Mouse (Mus musculus): ENCODE results near the gene Pam. TPM values are rescaled to one million over a fixed set of nuclear protein-coding genes. Genes with fewer than 3 reads are reported as not detected.

Gene Pam
- total RNA-seq, 2 experiments from 2014 or later: 6.8 to 15.4 TPM

DNA sequence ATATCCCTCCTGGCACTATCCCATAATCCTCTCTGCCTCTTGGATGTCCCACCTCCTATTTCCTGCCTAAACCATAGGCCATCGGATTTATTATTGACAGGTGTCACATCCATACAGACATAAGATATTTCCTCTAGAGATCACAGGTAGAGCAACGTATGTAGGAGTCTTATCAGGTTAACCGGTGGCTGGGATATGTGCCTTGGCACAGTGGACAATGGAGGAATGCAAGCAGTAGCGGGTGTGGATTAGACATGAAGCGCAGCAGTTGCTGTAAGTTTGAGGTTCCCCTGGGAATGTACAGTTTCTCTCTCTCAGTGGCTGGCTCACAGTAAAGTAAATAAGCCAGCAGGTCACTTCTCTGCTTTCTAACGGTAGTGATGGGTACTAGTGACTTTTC, 173.1 kb downstream of the Pam start:
- ATAC-seq (ENCODE audit: poor library complexity, severe bottlenecking): no peak

DNA sequence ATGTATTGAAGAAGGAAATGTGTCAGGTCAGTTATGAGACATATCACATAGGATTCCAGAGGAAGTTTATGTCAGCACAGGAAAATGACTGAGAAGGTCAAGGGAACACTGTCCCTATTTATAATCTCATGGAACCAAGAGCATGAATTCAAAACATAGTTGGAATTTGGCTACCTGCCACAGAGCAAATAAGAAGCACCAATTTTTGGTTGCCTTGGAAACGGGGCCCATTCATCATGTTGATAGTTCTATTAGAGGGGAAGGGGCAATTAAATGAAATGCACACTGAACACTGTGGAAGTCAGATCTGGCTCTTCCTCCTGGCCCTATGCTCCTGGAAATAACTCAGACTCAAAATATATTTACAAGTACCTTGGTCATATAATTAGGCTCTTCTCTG, 173.6 kb downstream of the Pam start:
- ATAC-seq (ENCODE audit: poor library complexity, severe bottlenecking): no peak

DNA sequence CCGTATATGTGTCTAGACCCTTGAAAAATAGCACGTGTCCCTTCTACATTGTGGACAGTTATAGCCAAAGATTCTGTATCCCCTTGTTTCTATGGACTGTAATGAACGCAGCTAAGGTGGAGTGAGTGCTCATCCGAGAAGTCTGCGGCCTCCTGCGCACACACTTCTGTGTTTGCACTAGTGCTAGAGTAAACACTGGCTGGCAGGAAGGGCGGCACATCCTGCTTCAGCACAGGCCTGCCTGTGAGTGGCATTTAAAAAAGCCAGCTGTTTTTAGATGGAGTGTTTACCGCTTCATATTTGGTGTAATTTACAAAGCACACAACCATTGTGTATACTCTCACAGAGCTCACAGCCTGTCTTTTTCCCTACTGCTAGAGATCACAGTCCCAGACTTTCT, 177.0 kb downstream of the Pam start:
- no peak for ATAC-seq (ENCODE audit: poor library complexity, severe bottlenecking)

- ATAC-seq (ENCODE audit: poor library complexity, severe bottlenecking): no peak
Measured at GRCm38 (mm10) chr1:97916971-97917234, 178.5 kb downstream of the Pam start.

DNA sequence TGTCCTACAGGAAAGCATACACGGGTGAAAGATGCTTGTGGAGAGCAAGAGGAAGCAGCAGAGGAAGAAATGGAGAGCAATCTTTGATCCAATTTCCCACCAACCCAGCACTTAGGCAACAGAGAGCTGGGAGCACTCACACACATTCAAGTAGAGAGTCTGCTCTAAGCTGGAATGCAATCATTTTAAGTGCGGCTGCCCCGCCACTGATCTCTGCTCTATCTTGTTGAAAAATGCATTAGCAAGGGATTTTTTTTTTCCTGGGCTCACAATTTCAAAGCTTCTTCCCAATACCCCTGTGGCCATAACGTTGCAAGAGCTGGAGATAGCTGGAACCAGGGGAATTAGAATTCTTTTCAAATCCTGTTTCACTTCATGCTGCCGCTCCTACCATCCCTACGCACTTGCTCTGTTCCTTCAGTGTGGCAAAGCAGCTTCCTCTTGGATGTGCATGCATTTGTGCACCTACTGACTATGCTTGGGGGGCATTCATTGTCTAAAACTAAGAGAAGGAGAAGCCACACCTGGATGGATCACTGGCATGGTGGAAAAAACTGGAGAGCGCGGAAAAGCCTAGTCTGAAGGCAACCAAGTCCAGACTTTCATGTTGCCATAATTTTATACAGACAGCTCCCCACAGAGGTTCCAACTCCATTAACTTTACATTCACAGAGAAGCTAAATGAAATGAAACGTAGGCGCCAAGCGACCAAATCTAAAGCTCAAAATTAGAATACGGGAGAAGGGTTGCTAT, 179.1 kb downstream of the Pam start:
- no peak for ATAC-seq (ENCODE audit: poor library complexity, severe bottlenecking)

DNA sequence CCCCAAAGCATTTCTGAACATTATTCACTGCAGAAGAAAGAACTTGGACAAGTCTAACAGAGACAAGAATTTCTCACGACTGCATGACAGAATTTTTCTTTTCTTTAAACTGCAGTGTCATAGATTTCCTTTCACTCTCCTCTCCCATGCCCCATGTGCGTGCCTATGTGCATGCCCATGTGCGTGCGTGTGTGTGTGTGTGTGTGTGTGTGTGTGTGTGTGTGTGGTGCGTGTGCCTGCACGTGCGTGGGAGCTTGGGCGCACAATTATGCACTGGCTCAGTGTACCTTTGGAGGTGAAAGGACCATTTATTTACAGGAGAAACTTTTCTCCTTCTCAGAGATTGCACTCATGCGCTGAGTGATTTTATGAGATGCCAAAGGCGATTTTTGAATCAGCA, 179.7 kb downstream of the Pam start:
- ATAC-seq (ENCODE audit: poor library complexity, severe bottlenecking): no peak

GRCm38 (mm10) chr1:97910874-97911273, 184.6 kb downstream of the Pam start:
- ATAC-seq (ENCODE audit: poor library complexity, severe bottlenecking): no peak

- no peak for ATAC-seq (ENCODE audit: poor library complexity, severe bottlenecking)
Measured at GRCm38 (mm10) chr1:97909561-97909960, 185.9 kb downstream of the Pam start.

DNA sequence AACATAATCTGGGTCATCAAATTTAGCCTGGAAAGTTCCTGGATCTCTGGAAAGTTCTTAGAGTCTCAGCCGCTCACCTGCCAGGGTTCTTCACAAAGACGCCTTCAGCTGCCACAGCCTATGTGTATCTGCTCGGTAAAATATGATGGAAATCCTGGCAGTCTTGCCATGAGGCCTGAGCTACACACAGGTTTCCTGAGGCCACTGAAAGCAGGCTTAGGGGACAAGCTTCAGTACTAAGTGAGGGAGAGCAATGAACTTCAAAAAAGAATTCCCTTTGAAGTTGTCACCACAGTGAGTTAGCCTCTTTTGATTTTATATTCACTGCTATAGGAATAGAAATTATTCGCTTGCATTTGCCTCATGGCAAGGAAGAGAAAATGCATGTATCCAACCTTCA, 186.7 kb downstream of the Pam start:
- no peak for ATAC-seq (ENCODE audit: poor library complexity, severe bottlenecking)

- no peak for ATAC-seq (ENCODE audit: poor library complexity, severe bottlenecking)
Measured at GRCm38 (mm10) chr1:97903912-97904460, 191.5 kb downstream of the Pam start.

DNA sequence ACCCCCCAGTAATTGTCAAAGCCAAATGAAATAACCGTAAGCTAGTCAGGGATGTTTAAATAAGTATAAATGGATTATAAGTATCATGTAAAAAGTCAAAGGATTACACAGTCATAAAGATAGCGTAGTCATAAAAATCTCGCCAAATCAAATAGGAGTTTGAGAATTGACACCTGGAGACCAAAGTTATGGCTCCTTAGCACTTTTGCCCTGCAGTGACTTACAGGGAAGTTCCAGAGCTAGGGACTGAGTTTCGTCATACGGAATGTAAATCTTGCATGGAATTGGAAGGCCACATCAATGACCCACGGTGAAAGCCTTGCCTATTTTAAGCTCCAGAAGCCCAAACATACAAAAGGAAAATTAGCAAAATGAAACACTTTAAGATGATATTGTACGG, 192.6 kb downstream of the Pam start:
- no peak for ATAC-seq (ENCODE audit: poor library complexity, severe bottlenecking)

- ATAC-seq (ENCODE audit: poor library complexity, severe bottlenecking): no peak
Measured at GRCm38 (mm10) chr1:97900559-97901153, 194.8 kb downstream of the Pam start.

- ATAC-seq (ENCODE audit: poor library complexity, severe bottlenecking): no peak
Measured at GRCm38 (mm10) chr1:97887511-97887910, 207.9 kb downstream of the Pam start.

- no peak for ATAC-seq (ENCODE audit: poor library complexity, severe bottlenecking)
Measured at GRCm38 (mm10) chr1:97883498-97883897, 211.9 kb downstream of the Pam start.

DNA sequence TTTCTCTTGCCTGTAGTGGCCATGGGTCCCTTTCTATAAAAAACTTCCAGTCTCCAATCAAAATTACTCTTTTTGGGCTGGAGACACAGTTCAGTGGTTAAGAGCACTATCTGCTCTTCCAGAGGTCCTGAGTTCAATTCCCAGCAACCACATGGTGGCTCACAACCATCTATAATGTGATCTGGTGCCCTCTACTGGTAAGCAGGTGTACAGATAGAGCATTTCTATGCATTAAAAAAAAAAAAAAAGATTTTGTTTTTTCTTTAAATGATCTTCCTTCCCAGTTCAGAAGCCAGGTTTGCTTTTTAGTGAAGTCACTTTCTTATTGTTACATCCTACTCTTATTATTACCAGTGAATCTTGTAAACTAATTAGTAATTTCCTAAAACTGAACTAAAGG, 218.4 kb downstream of the Pam start:
- ATAC-seq (ENCODE audit: poor library complexity, severe bottlenecking): no peak

- ATAC-seq (ENCODE audit: poor library complexity, severe bottlenecking): no peak
Measured at GRCm38 (mm10) chr1:97873490-97874054, 221.9 kb downstream of the Pam start.

GRCm38 (mm10) chr1:97872493-97872892, 223.0 kb downstream of the Pam start:
- ATAC-seq (ENCODE audit: poor library complexity, severe bottlenecking): no peak

- no peak for ATAC-seq (ENCODE audit: poor library complexity, severe bottlenecking)
Measured at GRCm38 (mm10) chr1:97872072-97872471, 223.4 kb downstream of the Pam start.

DNA sequence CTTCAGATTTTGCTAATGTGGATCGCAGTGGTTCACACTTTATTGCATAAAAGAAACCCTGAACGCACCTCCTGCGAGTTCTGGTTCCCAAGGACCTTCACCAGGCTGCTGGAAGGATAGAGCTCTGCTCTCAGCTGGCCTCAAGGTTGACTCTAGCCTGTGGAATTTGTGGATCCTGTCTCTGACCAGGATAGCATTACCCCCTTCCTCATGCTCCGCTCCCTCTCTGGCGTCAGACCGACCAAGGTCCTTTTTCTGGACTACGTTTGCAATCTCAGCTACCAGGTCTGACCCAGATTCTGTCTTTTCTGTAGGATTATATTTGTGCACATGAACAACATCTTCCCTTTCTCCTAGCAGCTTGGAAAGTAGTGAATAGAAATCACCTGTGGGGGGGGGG, 231.3 kb downstream of the Pam start:
- ATAC-seq (ENCODE audit: poor library complexity, severe bottlenecking): no peak

DNA sequence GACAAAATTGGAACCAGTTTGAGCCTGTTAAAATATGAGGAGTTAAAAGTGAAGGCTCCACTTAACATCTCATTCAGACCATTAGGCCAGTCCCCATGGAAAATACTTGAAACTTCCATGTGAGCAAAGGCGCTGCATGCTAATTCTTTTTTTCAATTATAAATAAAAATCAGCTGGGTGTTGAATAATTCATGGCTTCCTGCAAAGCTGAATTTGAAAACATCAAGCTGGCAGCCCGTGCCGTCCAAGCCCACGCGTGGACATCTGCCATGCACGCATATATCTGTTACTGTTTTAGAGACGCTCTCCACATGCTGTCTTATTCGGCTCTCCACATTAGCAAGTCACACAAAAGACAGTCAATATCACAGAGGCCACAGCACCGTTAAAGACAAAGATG, 232.3 kb downstream of the Pam start:
- ATAC-seq (ENCODE audit: poor library complexity, severe bottlenecking): no peak

DNA sequence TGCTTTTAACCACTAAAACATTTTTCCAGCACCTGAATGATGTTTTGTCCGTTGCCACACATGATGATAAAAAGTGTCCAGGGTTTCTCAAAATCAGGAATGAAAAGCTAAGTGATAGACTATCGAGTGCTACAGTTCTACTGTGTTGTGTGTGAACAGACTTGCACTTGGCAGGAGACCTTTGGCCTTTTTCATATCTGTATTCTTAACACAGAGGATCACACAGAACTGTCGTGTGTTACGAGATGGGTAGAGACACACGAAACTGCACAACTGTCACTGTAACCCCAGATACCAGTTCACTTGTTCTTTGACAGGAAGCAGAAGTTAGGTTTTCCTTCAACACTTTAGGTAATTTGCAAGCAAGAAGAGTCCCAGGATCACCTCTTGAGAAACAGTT, 232.7 kb downstream of the Pam start:
- ATAC-seq (ENCODE audit: poor library complexity, severe bottlenecking): no peak

- no peak for ATAC-seq (ENCODE audit: poor library complexity, severe bottlenecking)
Measured at GRCm38 (mm10) chr1:97854256-97854655, 241.2 kb downstream of the Pam start.
